Mouse (Mus musculus): ENCODE measurements around the gene Abca7. TPM values are rescaled to one million over a fixed set of nuclear protein-coding genes. Genes with fewer than 3 reads are reported as not detected.

Abca7 gene
- polyA plus RNA-seq, 1 experiment from 2014 or later = 3.4 TPM

DNA sequence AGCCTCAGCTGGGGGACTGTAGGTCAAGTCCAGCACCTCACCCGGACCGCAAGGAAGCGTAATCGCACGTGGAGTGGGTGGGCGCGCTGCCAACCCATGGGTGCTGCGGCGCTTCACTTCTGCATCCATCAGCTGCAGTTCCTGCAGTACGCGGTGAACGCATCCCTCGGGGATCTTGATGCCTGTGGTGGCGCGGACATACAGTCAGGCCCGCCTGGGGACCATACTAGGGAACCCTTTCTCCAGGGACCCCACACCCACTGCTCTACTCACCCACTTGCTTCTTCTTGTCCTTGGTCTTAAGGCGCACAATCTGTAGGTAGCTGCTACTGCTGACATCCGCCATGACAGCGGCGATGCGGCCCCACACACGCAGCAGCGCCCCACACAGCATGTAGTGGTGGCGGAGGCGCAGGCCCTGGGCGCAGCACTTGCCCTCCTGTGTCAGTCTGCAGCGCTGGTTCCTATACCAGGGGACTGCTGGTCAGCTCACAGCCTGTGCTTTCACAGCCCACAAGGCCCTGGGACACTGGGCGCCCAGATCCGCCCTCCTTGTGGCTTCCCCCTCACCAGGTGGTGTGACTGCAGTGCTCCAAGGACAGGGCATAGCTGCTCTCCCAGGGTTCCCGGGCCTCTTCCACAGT is 61.5 kb downstream of the Abca7 start:
- Histone ChIP-seq H3K9me3 (ENCODE audit: control insufficient read depth, low read length) (no peaks in the 10 kb centered on the region), H3K4me3 (ENCODE audit: low read length) (no peak overlapping the region), H3K4me1 (ENCODE audit: control insufficient read depth, insufficient read depth, low read length) (peaks cover 16% of the 10 kb centered on the region), H3K27me3 (replicated peaks; ENCODE audit: control insufficient read depth, insufficient read depth, low read length) (no peaks in the 10 kb centered on the region), H3K4me2 (ENCODE audit: low read depth, low read length) (no peak overlapping the region), H3K36me3 (ENCODE audit: control insufficient read depth, insufficient read depth, low read length) (peaks cover 20% of the 10 kb centered on the region), H3K27ac (ENCODE audit: low read length) (no peak overlapping the region), H3K9ac (ENCODE audit: low read depth, low read length) (peak overlapping the region; percentile 33; the same call in 1 of the 2 replicates)
- ATAC-seq = no peak
- WGBS = 73% methylated on average over 30 of the region's 30 CpGs

DNA sequence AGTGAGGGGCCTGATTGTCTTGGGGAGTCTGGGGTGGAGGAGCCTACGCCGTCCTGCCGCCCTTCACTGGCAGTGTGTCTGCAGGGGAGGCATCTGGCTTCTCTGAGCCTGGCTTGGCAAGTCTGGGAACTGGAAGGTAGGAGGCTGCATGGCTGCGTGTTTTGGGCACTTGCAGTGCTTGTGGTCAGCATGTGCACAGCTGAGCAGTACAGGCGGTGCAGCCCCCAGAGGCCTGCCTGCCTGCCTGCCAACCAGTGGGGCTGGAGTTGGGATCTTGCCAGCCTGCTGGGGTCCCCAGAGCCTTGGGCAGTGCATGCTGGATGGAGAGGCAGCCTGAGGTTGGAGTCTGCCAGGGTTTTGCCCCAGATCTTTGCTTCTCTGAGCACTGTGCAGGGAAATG is 66.8 kb downstream of the Abca7 start:
- H3K36me3 ChIP-seq (ENCODE audit: control insufficient read depth, insufficient read depth, low read length) = peaks cover 14% of the 10 kb centered on the region
- H3K9ac ChIP-seq (ENCODE audit: low read depth, low read length) = no peak overlapping the region
- no peak overlapping the region for H3K27ac ChIP-seq (ENCODE audit: low read length)
- no peaks in the 10 kb centered on the region for H3K4me1 ChIP-seq (ENCODE audit: control insufficient read depth, insufficient read depth, low read length)
- no peaks in the 10 kb centered on the region for H3K9me3 ChIP-seq (ENCODE audit: control insufficient read depth, low read length)
- H3K27me3 ChIP-seq (replicated peaks; ENCODE audit: control insufficient read depth, insufficient read depth, low read length) = no peaks in the 10 kb centered on the region
- 88% methylated on average over 5 of the region's 5 CpGs for WGBS
- H3K4me3 ChIP-seq (ENCODE audit: low read length) = no peak overlapping the region
- ATAC-seq = no peak
- no peak overlapping the region for H3K4me2 ChIP-seq (ENCODE audit: low read depth, low read length)

DNA sequence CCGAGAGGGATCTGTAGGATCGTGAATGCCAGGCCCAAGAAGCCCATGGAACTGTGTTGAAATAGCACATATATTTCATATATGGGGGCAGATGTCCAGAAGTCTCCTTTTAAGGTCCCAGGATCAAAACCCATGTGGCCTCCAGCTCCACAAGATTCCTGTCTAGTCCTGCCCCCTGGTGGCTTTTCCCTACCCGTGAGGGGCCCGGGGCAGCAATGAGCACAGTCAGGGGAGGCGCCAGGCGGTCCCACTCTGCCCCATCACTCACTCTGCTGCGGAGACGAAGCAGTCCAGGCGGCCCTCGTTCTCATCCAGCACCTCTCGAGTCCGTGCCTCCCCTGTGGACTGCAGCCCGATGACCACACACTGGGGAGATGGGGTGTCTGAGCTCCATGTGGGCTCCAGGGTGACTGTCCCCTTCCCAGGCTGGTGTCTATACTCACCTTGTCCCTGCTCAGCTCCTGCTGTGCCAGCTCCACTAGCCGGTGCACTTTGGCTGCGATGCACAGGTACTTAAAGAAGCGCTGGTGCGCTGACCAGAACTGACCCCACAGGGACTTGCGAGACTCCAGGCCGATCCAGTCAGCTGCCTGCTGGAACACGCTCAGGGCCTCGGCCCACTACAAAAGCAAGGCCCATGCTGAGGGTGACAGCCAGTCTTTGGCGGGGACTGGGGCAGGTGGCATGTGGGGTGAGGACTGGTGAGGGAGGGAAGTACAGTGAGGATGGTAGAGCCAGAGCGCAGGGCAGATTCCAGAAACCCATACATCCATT is 67.8 kb downstream of the Abca7 start:
- no peak overlapping the region for H3K4me3 ChIP-seq (ENCODE audit: low read length)
- peak overlapping the region; percentile 5; the same call in 1 of the 2 replicates for H3K9ac ChIP-seq (ENCODE audit: low read depth, low read length)
- no peaks in the 10 kb centered on the region for H3K9me3 ChIP-seq (ENCODE audit: control insufficient read depth, low read length)
- WGBS = 77% methylated on average over 23 of the region's 23 CpGs
- no peak overlapping the region for H3K4me2 ChIP-seq (ENCODE audit: low read depth, low read length)
- peaks cover 10% of the 10 kb centered on the region; the same call in 1 of the 2 replicates for H3K36me3 ChIP-seq (ENCODE audit: control insufficient read depth, insufficient read depth, low read length)
- no peaks in the 10 kb centered on the region for H3K27me3 ChIP-seq (replicated peaks; ENCODE audit: control insufficient read depth, insufficient read depth, low read length)
- ATAC-seq = no peak
- no peak overlapping the region for H3K27ac ChIP-seq (ENCODE audit: low read length)
- H3K4me1 ChIP-seq (ENCODE audit: control insufficient read depth, insufficient read depth, low read length) = no peaks in the 10 kb centered on the region

Other genes with a start within 250 kb of the Abca7 start
- 38.8 and 40.5 TPM in 2 replicates for gene Polrmt, start 249.9 kb upstream of the Abca7 start, polyA plus RNA-seq (2015; fragmentation: Nextera tagmentation; extraction: Ambion mirVana)
- gene Fgf22, start 241.4 kb upstream of the Abca7 start, polyA plus RNA-seq (2015; fragmentation: Nextera tagmentation; extraction: Ambion mirVana) = 0.26 TPM in 1 of 2 replicates, not detected in the other
- gene Rnf126, start 229.5 kb upstream of the Abca7 start, polyA plus RNA-seq (2015; fragmentation: Nextera tagmentation; extraction: Ambion mirVana) = 39.7 and 56.6 TPM in 2 replicates
- gene Fstl3, start 219.2 kb upstream of the Abca7 start, polyA plus RNA-seq (2015; fragmentation: Nextera tagmentation; extraction: Ambion mirVana) = 15.1 and 16.6 TPM in 2 replicates
- gene Prss57, start 205.5 kb upstream of the Abca7 start, polyA plus RNA-seq (2015; fragmentation: Nextera tagmentation; extraction: Ambion mirVana) = 0.07 and 0.11 TPM in 2 replicates
- gene Palm, start 202.9 kb upstream of the Abca7 start, polyA plus RNA-seq (2015; fragmentation: Nextera tagmentation; extraction: Ambion mirVana) = 44.1 and 44.8 TPM in 2 replicates
- gene Misp, start 175.5 kb upstream of the Abca7 start, polyA plus RNA-seq (2015; fragmentation: Nextera tagmentation; extraction: Ambion mirVana) = 204 and 210 TPM in 2 replicates
- gene Ptbp1, start 142.1 kb upstream of the Abca7 start, polyA plus RNA-seq (2015; fragmentation: Nextera tagmentation; extraction: Ambion mirVana) = 295 and 302 TPM in 2 replicates
- 2.7 and 2.8 TPM in 2 replicates for gene Prtn3, start 122.0 kb upstream of the Abca7 start, polyA plus RNA-seq (2015; fragmentation: Nextera tagmentation; extraction: Ambion mirVana)
- gene Plppr3, start 121.9 kb upstream of the Abca7 start, polyA plus RNA-seq (2015; fragmentation: Nextera tagmentation; extraction: Ambion mirVana) = 25.5 and 28.2 TPM in 2 replicates
- 0.42 and 2.4 TPM in 2 replicates for gene Elane, start 110.2 kb upstream of the Abca7 start, polyA plus RNA-seq (2015; fragmentation: Nextera tagmentation; extraction: Ambion mirVana)
- not detected in 2 replicates for gene Cfd, start 105.6 kb upstream of the Abca7 start, polyA plus RNA-seq (2015; fragmentation: Nextera tagmentation; extraction: Ambion mirVana)
- 34.1 and 37.2 TPM in 2 replicates for gene Med16, start 87.6 kb upstream of the Abca7 start, polyA plus RNA-seq (2015; fragmentation: Nextera tagmentation; extraction: Ambion mirVana)
- 2.1 and 7.8 TPM in 2 replicates for gene Gm26602, start 85.6 kb upstream of the Abca7 start, polyA plus RNA-seq (2015; fragmentation: Nextera tagmentation; extraction: Ambion mirVana)
- gene Kiss1r, start 79.5 kb upstream of the Abca7 start, polyA plus RNA-seq (2015; fragmentation: Nextera tagmentation; extraction: Ambion mirVana) = 0.68 and 0.69 TPM in 2 replicates
- 105 and 116 TPM in 2 replicates for gene R3hdm4, start 75.3 kb upstream of the Abca7 start, polyA plus RNA-seq (2015; fragmentation: Nextera tagmentation; extraction: Ambion mirVana)
- 19.4 and 22.1 TPM in 2 replicates for gene Arid3a, start 69.5 kb upstream of the Abca7 start, polyA plus RNA-seq (2015; fragmentation: Nextera tagmentation; extraction: Ambion mirVana)
- 86.2 and 96.6 TPM in 2 replicates for gene Wdr18, start 36.3 kb upstream of the Abca7 start, polyA plus RNA-seq (2015; fragmentation: Nextera tagmentation; extraction: Ambion mirVana)
- gene Grin3b, start 25.8 kb upstream of the Abca7 start, polyA plus RNA-seq (2015; fragmentation: Nextera tagmentation; extraction: Ambion mirVana) = 0.15 and 0.16 TPM in 2 replicates
- 7.0 and 9.7 TPM in 2 replicates for gene Tmem259, start 12.2 kb upstream of the Abca7 start, polyA plus RNA-seq (2015; fragmentation: Nextera tagmentation; extraction: Ambion mirVana)
- 226 and 245 TPM in 2 replicates for gene Cnn2, start 7.9 kb upstream of the Abca7 start, polyA plus RNA-seq (2015; fragmentation: Nextera tagmentation; extraction: Ambion mirVana)
- 6.0 and 7.3 TPM in 2 replicates for gene Arhgap45, start 20.2 kb downstream of the Abca7 start, polyA plus RNA-seq (2015; fragmentation: Nextera tagmentation; extraction: Ambion mirVana)
- gene Polr2e, start 43.3 kb downstream of the Abca7 start, polyA plus RNA-seq (2015; fragmentation: Nextera tagmentation; extraction: Ambion mirVana) = 190 and 212 TPM in 2 replicates
- 942 and 972 TPM in 2 replicates for gene Gpx4, start 50.7 kb downstream of the Abca7 start, polyA plus RNA-seq (2015; fragmentation: Nextera tagmentation; extraction: Ambion mirVana)
- 13.4 and 14.3 TPM in 2 replicates for gene Sbno2, start 109.1 kb downstream of the Abca7 start, polyA plus RNA-seq (2015; fragmentation: Nextera tagmentation; extraction: Ambion mirVana)
- gene Stk11, start 119.3 kb downstream of the Abca7 start, polyA plus RNA-seq (2015; fragmentation: Nextera tagmentation; extraction: Ambion mirVana) = 13.8 and 15.7 TPM in 2 replicates
- 846 and 854 TPM in 2 replicates for gene Atp5d, start 142.1 kb downstream of the Abca7 start, polyA plus RNA-seq (2015; fragmentation: Nextera tagmentation; extraction: Ambion mirVana)
- gene Cbarp, start 144.3 kb downstream of the Abca7 start, polyA plus RNA-seq (2015; fragmentation: Nextera tagmentation; extraction: Ambion mirVana) = 5.1 TPM in 2 replicates
- 8.8 and 10.3 TPM in 2 replicates for gene Midn, start 151.8 kb downstream of the Abca7 start, polyA plus RNA-seq (2015; fragmentation: Nextera tagmentation; extraction: Ambion mirVana)
- gene Cirbp, start 169.5 kb downstream of the Abca7 start, polyA plus RNA-seq (2015; fragmentation: Nextera tagmentation; extraction: Ambion mirVana) = 53.2 and 62.6 TPM in 2 replicates
- 23.6 TPM in 2 replicates for gene 1600002K03Rik, start 176.4 kb downstream of the Abca7 start, polyA plus RNA-seq (2015; fragmentation: Nextera tagmentation; extraction: Ambion mirVana)
- 7.4 and 8.1 TPM in 2 replicates for gene Efna2, start 183.0 kb downstream of the Abca7 start, polyA plus RNA-seq (2015; fragmentation: Nextera tagmentation; extraction: Ambion mirVana)
- gene Mum1, start 229.9 kb downstream of the Abca7 start, polyA plus RNA-seq (2015; fragmentation: Nextera tagmentation; extraction: Ambion mirVana) = 40.9 and 42.4 TPM in 2 replicates

Measured in intestine, embryonic 16.5 days (tissue).